Mouse (Mus musculus) ovary, adult 2 months (tissue): ENCODE measurements around the gene Nol3. TPM values are rescaled to one million over a fixed set of nuclear protein-coding genes. Genes with fewer than 3 reads are reported as not detected.

Experiments used
- polyA plus RNA-seq: library from polyadenylated mRNA; depleted of rRNA; stranded (reverse); fragments of >200 nt; gene quantifications from 2 replicates; pipeline ENCODE4 v1.2.3, GENCODE M21; 2012; rRNA removed

Gene Nol3
- polyA plus RNA-seq, result 2.5 and 3.0 TPM in 2 replicates

DNA sequence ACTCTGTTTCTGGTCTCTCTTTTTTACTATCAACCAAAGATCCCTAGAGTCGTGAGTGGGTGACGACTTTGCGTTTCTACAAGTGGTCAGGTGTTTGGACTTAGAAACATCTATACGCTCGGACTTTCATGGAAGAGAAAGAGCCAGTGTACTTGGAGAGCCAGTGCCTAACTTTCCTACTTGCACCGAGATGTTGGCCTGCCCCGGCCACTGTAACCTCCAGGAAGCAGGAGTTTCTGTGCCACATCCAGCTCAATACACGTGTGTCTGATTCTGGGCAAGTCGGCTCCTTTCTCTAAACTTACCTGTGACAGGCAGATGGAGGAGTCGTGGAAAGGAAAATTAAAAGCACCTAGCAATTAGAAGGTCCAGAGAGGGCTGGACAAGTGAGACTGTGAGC is at the start of gene Nol3:
Gene Nol3, plus strand, starts transcription at position 301 of the 400 bp plus-strand sequence.

DNA sequence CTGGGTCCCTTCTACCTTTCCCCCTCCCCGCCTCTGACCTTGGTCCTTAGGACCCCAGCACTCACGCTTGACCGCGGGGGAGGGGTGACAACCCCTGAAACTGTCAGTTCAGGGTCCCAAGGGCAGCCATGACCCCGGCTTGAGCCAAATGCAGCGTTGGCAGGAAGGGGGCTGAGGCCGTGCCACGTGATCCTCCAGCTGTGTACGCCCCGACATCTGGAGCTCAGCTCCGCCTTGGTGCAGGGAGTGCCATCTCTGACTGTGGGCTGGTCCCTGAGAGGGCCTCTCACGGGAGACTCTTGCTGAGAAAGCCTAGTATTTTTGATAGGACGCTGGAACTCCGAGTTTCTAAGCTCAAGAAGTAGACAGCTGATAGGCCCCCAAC is 21.0 kb upstream of the Nol3 start, which contains the start of gene B3gnt9:
Gene B3gnt9, minus strand, starts transcription at position 188 of the 385 bp plus-strand sequence.

DNA sequence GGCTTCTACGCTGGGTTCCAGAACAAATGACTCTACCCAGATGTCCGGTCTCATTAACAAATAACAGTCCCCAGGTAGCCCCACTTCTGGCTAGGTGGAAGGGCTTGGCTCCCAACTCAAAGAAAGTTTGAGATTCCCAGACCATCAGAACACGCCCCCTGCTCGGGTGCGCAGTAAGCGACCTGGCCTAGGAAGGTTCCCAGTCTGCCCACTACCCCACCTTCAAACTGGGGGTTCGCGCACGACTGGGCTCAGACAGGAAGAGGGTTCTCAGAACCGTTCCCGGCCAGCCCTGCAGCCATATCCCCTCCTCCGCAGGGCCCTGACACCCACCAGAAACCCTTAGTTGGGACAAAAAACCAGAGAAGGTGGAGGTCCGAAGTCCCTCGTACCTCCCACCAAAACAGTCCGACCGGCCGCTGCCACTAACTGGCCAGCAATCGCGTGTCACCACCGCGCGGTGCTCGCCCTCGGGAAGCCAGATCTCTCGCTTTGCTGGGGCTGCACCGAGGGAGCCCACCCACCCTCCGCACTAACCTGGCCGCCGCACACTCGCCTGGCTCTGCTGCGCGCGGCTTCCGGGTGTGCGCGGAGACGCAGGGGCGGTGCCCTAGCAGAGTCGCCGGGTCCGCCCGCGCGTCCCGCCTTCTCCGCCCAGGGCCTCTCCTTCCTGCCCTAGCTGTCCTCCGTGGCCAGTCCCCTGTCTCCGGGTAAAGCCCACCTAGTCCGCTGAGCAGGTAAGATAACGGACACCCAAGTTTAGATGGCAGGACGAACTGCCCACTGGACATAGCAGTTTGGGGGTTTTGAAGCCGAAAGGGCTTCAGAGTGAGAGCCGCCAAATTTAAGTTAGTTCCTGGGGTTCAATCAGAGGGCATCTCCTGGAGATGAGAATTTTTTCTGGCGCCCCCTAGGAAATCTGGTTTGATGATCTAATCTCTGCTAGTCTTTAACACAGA is 11.6 kb upstream of the Nol3 start, which contains the start of the genes Tradd and Fbxl8:
Gene Tradd, minus strand, starts transcription at position 586 of the 959 bp plus-strand sequence.
Gene Fbxl8, plus strand, starts transcription at position 625 of the 959 bp plus-strand sequence.

GRCm38 (mm10) chr8:105269461-105269947 is 6.4 kb upstream of the Nol3 start, which contains the start of gene Hsf4:
Hsf4 (plus strand) TSS chr8:105269801.

DNA sequence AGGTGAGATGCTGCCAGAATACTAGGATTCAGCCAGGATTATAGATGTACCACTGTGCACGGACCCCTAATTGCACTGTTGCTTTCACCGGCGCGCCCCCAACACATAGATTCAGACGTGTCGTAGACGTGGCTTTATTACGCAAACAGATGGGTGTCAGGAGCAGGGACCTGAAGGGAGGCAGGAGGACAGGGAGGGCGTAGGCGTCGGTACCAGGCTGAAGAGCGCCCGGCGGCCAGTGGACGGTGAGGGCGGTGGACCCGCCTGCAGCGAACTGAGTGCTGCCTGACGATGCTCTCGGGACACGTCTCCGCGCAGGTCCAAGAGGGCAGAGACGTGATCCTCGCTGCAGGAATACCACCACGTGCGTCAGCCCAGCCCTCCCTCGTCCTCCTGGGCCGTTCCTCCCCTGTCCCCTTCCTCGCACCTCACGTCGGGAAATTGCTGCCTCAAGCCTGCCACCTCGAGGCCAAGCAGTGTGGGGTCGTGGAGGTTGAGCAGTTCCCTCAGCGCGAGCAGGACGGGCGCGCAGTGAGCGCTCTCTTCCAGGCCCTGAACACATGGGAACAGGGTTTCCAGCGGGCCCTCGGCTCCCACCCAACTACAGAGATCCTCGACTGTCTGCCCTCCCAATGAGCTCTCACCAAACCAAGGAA is 14.0 kb downstream of the Nol3 start, which contains the start of gene 4931428F04Rik:
Gene 4931428F04Rik, minus strand, starts transcription at position 60 of the 656 bp plus-strand sequence.

GRCm38 (mm10) chr8:105295895-105296573 is 20.1 kb downstream of the Nol3 start, which contains the start of gene Exoc3l:
Exoc3l (minus strand) TSS chr8:105296101.

DNA sequence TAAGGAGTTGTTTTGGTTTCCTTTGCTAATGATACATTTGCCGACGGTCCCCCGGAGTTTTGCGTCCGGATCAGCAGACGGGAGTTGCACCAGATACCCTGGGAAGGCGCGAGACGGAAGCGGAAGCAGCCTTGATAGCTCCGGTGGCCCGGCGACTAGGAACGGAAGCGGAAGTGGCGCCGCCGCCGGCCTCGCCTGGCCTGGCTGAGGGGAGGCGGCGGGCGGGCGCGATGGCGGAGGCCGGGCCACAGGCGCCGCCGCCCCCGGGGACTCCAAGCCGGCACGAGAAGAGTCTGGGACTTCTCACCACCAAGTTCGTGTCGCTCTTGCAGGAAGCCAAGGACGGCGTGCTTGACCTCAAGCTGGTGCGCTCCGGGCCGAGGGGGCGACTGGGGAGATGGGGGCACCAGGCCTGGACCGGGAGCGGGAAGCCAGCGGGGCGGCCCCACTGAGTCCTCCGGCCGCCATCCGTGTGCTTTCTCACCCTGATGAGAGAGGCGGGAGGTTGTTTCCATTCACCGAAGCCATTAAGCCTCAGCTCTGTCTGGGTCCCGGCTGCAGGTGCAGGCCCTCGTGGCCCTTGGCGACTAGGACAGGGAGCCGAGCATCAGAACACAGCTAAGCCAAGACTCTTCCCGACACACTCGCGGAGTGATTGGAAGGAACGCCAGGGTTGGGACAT is 21.7 kb downstream of the Nol3 start, which contains the start of gene E2f4:
Gene E2f4, plus strand, starts transcription at position 153 of the 682 bp plus-strand sequence.

GRCm38 (mm10) chr8:105305211-105306145 is 29.5 kb downstream of the Nol3 start, which contains the start of gene Elmo3:
Elmo3 (plus strand) TSS chr8:105305601.

GRCm38 (mm10) chr8:105326141-105326672 is 50.3 kb downstream of the Nol3 start, which contains the start of the genes Lrrc29 and Tmem208:
Lrrc29 (minus strand) TSS chr8:105326278.
Tmem208 (plus strand) TSS chr8:105326354.

Other genes starting within 250 kb of the Nol3 start
- gene Ces3a, start 227.5 kb upstream of the Nol3 start, polyA plus RNA-seq, result 0.15 and 0.67 TPM in 2 replicates
- 0.15 and 0.81 TPM in 2 replicates for gene Ces3b, start 192.4 kb upstream of the Nol3 start, polyA plus RNA-seq
- not detected in 2 replicates for gene Ces4a, start 144.3 kb upstream of the Nol3 start, polyA plus RNA-seq
- 10.4 and 10.6 TPM in 2 replicates for gene Cbfb, start 105.5 kb upstream of the Nol3 start, polyA plus RNA-seq
- gene D230025D16Rik, start 51.0 kb upstream of the Nol3 start, polyA plus RNA-seq, result 32.2 and 33.0 TPM in 2 replicates
- 49.7 and 92.5 TPM in 2 replicates for gene B3gnt9, start 21.0 kb upstream of the Nol3 start, polyA plus RNA-seq
- 24.8 and 29.8 TPM in 2 replicates for gene Tradd, start 11.5 kb upstream of the Nol3 start, polyA plus RNA-seq
- gene Fbxl8, start 11.5 kb upstream of the Nol3 start, polyA plus RNA-seq, result 14.3 and 16.9 TPM in 2 replicates
- gene Hsf4, start 6.3 kb upstream of the Nol3 start, polyA plus RNA-seq, result 2.3 and 2.4 TPM in 2 replicates
- gene 4931428F04Rik, start 13.7 kb downstream of the Nol3 start, polyA plus RNA-seq, result 16.1 and 18.2 TPM in 2 replicates
- gene Exoc3l, start 20.0 kb downstream of the Nol3 start, polyA plus RNA-seq, result 67.0 and 69.6 TPM in 2 replicates
- gene E2f4, start 21.5 kb downstream of the Nol3 start, polyA plus RNA-seq, result 160 and 176 TPM in 2 replicates
- 30.6 and 31.0 TPM in 2 replicates for gene Elmo3, start 29.5 kb downstream of the Nol3 start, polyA plus RNA-seq
- 8.0 and 9.1 TPM in 2 replicates for gene Lrrc29, start 50.1 kb downstream of the Nol3 start, polyA plus RNA-seq
- 106 and 112 TPM in 2 replicates for gene Tmem208, start 50.2 kb downstream of the Nol3 start, polyA plus RNA-seq
- gene Fhod1, start 71.8 kb downstream of the Nol3 start, polyA plus RNA-seq, result 22.3 TPM in 2 replicates
- 6.2 and 6.8 TPM in 2 replicates for gene Slc9a5, start 72.7 kb downstream of the Nol3 start, polyA plus RNA-seq
- gene Plekhg4, start 97.1 kb downstream of the Nol3 start, polyA plus RNA-seq, result 61.3 and 98.2 TPM in 2 replicates
- gene Kctd19, start 137.4 kb downstream of the Nol3 start, polyA plus RNA-seq, result 0.06 and 0.08 TPM in 2 replicates
- 4.7 TPM in 2 replicates for gene Lrrc36, start 137.4 kb downstream of the Nol3 start, polyA plus RNA-seq
- 157 and 231 TPM in 2 replicates for gene Tppp3, start 195.4 kb downstream of the Nol3 start, polyA plus RNA-seq
- 132 TPM in 2 replicates for gene Zdhhc1, start 220.8 kb downstream of the Nol3 start, polyA plus RNA-seq
- gene Hsd11b2, start 242.6 kb downstream of the Nol3 start, polyA plus RNA-seq, result 119 and 169 TPM in 2 replicates